ENCODE assay signal across 8 mouse cellular contexts in genomic region chr6:43685985-43686384, GRCm38 (mm10). TPM values are rescaled to one million over a fixed set of nuclear protein-coding genes. Genes with fewer than 3 reads are reported as not detected.
DNase-seq lines count a peak whose midpoint lies in the region; ATAC-seq and TF ChIP-seq lines count a peak whose summit lies in the region.

No protein-coding gene starts in this region.

- no peak overlapping the region for H3K27ac ChIP-seq in hindbrain, embryonic 11.5 days (ENCODE audit: low read depth, low read length)
- H3K27ac ChIP-seq in hindbrain, embryonic 10.5 days: no peak overlapping the region
- no peak overlapping the region for H3K27ac ChIP-seq in neural tube, embryonic 12.5 days
- H3K27ac ChIP-seq in forebrain, postnatal 0 days (ENCODE audit: low read depth, low read length): no peak overlapping the region
- H3K27ac ChIP-seq in stomach, postnatal 0 days (replicated peaks): no peak overlapping the region
- H3K27ac ChIP-seq in thymus, adult 2 months (ENCODE audit: control insufficient read depth, insufficient read depth, low read length): no peak overlapping the region

- no peak overlapping the region for H3K4me3 ChIP-seq in hindbrain, embryonic 11.5 days (ENCODE audit: low read depth, low read length)
- H3K4me3 ChIP-seq in hindbrain, embryonic 10.5 days: no peak overlapping the region
- no peak overlapping the region for H3K4me3 ChIP-seq in neural tube, embryonic 12.5 days
- no peak overlapping the region for H3K4me3 ChIP-seq in forebrain, postnatal 0 days (ENCODE audit: low read depth, low read length)
- no peak overlapping the region for H3K4me3 ChIP-seq in stomach, postnatal 0 days (ENCODE audit: low read depth, low read length)
- no peak overlapping the region for H3K4me3 ChIP-seq in thymus, adult 2 months (ENCODE audit: control insufficient read depth, insufficient read depth, low read length)

- no peak for TF ChIP-seq EP300 in stomach, postnatal 0 days (optimal IDR thresholded peaks at IDR 0.05)

- DNase-seq in hindbrain, embryonic 11.5 days (ENCODE audit: low spot score): peak; percentile 47
- DNase-seq in hindbrain, embryonic 10.5 days (ENCODE audit: low spot score): no peak
- DNase-seq in neural tube, embryonic 10.5 days (ENCODE audit: extremely low spot score, low spot score): no peak
- peak; percentile 79 for DNase-seq in forebrain, postnatal 0 days
- DNase-seq in stomach, postnatal 0 days (ENCODE audit: low spot score): no peak
- DNase-seq in thymus, adult 2 months: no peak
- DNase-seq in T-cell, adult 2 months (ENCODE audit: low spot score): no peak

- WGBS in hindbrain, embryonic 11.5 days: 47% methylated on average over 2 of the region's 2 CpGs
- WGBS in hindbrain, embryonic 10.5 days: 50% methylated on average over 2 of the region's 2 CpGs
- 47% methylated on average over 2 of the region's 2 CpGs for WGBS in neural tube, embryonic 12.5 days
- 47% methylated on average over 2 of the region's 2 CpGs for WGBS in forebrain, postnatal 0 days
- WGBS in stomach, postnatal 0 days: 44% methylated on average over 2 of the region's 2 CpGs
- WGBS in thymus, adult 2 months: 49% methylated on average over 2 of the region's 2 CpGs

- H3K4me1 ChIP-seq in hindbrain, embryonic 11.5 days (replicated peaks; ENCODE audit: control insufficient read depth, insufficient read depth, low read length): no peaks in the 10 kb centered on the region
- H3K4me1 ChIP-seq in hindbrain, embryonic 10.5 days (replicated peaks): no peaks in the 10 kb centered on the region
- H3K4me1 ChIP-seq in neural tube, embryonic 12.5 days: no peaks in the 10 kb centered on the region
- H3K4me1 ChIP-seq in forebrain, postnatal 0 days (ENCODE audit: insufficient read depth): no peaks in the 10 kb centered on the region
- no peaks in the 10 kb centered on the region for H3K4me1 ChIP-seq in stomach, postnatal 0 days (replicated peaks; ENCODE audit: control insufficient read depth, insufficient read depth)
- no peaks in the 10 kb centered on the region for H3K4me1 ChIP-seq in thymus, adult 2 months (replicated peaks; ENCODE audit: control insufficient read depth, insufficient read depth, low read length)

- no peaks in the 10 kb centered on the region for H3K36me3 ChIP-seq in hindbrain, embryonic 11.5 days (ENCODE audit: control insufficient read depth, insufficient read depth, low read length)
- no peaks in the 10 kb centered on the region for H3K36me3 ChIP-seq in hindbrain, embryonic 10.5 days
- no peaks in the 10 kb centered on the region for H3K36me3 ChIP-seq in neural tube, embryonic 12.5 days
- H3K36me3 ChIP-seq in forebrain, postnatal 0 days (ENCODE audit: insufficient read depth): no peaks in the 10 kb centered on the region
- no peaks in the 10 kb centered on the region for H3K36me3 ChIP-seq in stomach, postnatal 0 days (ENCODE audit: control insufficient read depth, insufficient read depth, low read length)
- no peaks in the 10 kb centered on the region for H3K36me3 ChIP-seq in thymus, adult 2 months (ENCODE audit: control insufficient read depth, insufficient read depth, low read length)

- H3K9me3 ChIP-seq in hindbrain, embryonic 11.5 days (ENCODE audit: control insufficient read depth, low read length): no peaks in the 10 kb centered on the region
- H3K9me3 ChIP-seq in hindbrain, embryonic 10.5 days: no peaks in the 10 kb centered on the region
- no peaks in the 10 kb centered on the region for H3K9me3 ChIP-seq in neural tube, embryonic 12.5 days
- no peaks in the 10 kb centered on the region for H3K9me3 ChIP-seq in forebrain, postnatal 0 days (ENCODE audit: low read length)
- no peaks in the 10 kb centered on the region for H3K9me3 ChIP-seq in stomach, postnatal 0 days (ENCODE audit: control insufficient read depth, low read length)

- no peak overlapping the region for H3K4me2 ChIP-seq in hindbrain, embryonic 11.5 days (replicated peaks; ENCODE audit: low read depth, low read length)
- H3K4me2 ChIP-seq in neural tube, embryonic 12.5 days (replicated peaks): no peak overlapping the region
- no peak overlapping the region for H3K4me2 ChIP-seq in forebrain, postnatal 0 days (ENCODE audit: low read depth)
- no peak overlapping the region for H3K4me2 ChIP-seq in stomach, postnatal 0 days (replicated peaks; ENCODE audit: low read depth)

- TF ChIP-seq POLR2A in thymus, adult 2 months (IDR thresholded peaks at IDR 0.05; ENCODE audit: control insufficient read depth, extremely low read depth, insufficient read depth, low read length, poor library complexity): no peak

- H3K9ac ChIP-seq in hindbrain, embryonic 11.5 days (ENCODE audit: low read depth, low read length): no peak overlapping the region
- no peak overlapping the region for H3K9ac ChIP-seq in neural tube, embryonic 12.5 days
- no peak overlapping the region for H3K9ac ChIP-seq in forebrain, postnatal 0 days
- no peak overlapping the region for H3K9ac ChIP-seq in stomach, postnatal 0 days (ENCODE audit: low read length)

- peak; percentile 79 for TF ChIP-seq CTCF in forebrain, postnatal 0 days (IDR thresholded peaks at IDR 0.05; ENCODE audit: low read depth)
- peak; percentile 84 for TF ChIP-seq CTCF in stomach, postnatal 0 days (IDR thresholded peaks at IDR 0.05; ENCODE audit: low read depth)
- TF ChIP-seq CTCF in thymus, adult 2 months (IDR thresholded peaks at IDR 0.05; ENCODE audit: borderline replicate concordance, control insufficient read depth, extremely low read depth, insufficient read depth, low read length, poor library complexity): no peak

- H3K27me3 ChIP-seq in hindbrain, embryonic 11.5 days (ENCODE audit: control insufficient read depth, insufficient read depth, low read length): no peaks in the 10 kb centered on the region
- no peaks in the 10 kb centered on the region for H3K27me3 ChIP-seq in hindbrain, embryonic 10.5 days (ENCODE audit: insufficient read depth, poor library complexity, severe bottlenecking)
- no peaks in the 10 kb centered on the region for H3K27me3 ChIP-seq in neural tube, embryonic 12.5 days (replicated peaks)
- H3K27me3 ChIP-seq in forebrain, postnatal 0 days (ENCODE audit: insufficient read depth, low read length): no peaks in the 10 kb centered on the region
- H3K27me3 ChIP-seq in stomach, postnatal 0 days (ENCODE audit: control insufficient read depth, insufficient read depth, low read length): no peaks in the 10 kb centered on the region
- H3K27me3 ChIP-seq in thymus, adult 2 months (ENCODE audit: control insufficient read depth, insufficient read depth, low read length): no peaks in the 10 kb centered on the region

- ATAC-seq in hindbrain, embryonic 11.5 days (ENCODE audit: low FRiP score): peak; percentile 79; the same call in 1 of the 2 replicates
- ATAC-seq in neural tube, embryonic 12.5 days (ENCODE audit: low FRiP score, low read depth): peak; percentile 75
- peak; percentile 88 for ATAC-seq in forebrain, postnatal 0 days
- no peak for ATAC-seq in stomach, postnatal 0 days (ENCODE audit: low FRiP score, low TSS enrichment)

RNA-seq across cellular contexts. Expression of gene Tpk1, which starts 19.9 kb away (rescaled TPM):
- polyA plus RNA-seq in hindbrain, embryonic 11.5 days (2014; fragmentation: Nextera tagmentation; extraction: Ambion mirVana): 5.2 and 6.5 TPM in 2 replicates
- 4.3 and 5.5 TPM in 2 replicates for polyA plus RNA-seq in hindbrain, embryonic 10.5 days (2016; fragmentation: Nextera tagmentation; extraction: Ambion mirVana)
- 5.7 and 6.1 TPM in 2 replicates for polyA plus RNA-seq in neural tube, embryonic 12.5 days (2016; fragmentation: Nextera tagmentation; extraction: Ambion mirVana)
- 4.5 and 4.7 TPM in 2 replicates for total RNA-seq in forebrain, postnatal 0 days (2014; rRNA removed)
- 4.5 and 5.0 TPM in 2 replicates for polyA plus RNA-seq in forebrain, postnatal 0 days (2015; fragmentation: Nextera tagmentation; extraction: Ambion mirVana)
- polyA plus RNA-seq in stomach, postnatal 0 days (2015; fragmentation: Nextera tagmentation; extraction: Ambion mirVana): 21.4 and 21.5 TPM in 2 replicates
- polyA plus RNA-seq in thymus, adult 2 months (2012; rRNA removed): 3.2 and 3.5 TPM in 2 replicates

Comparison
In these comparisons a context has a peak if more than half of its experiments do, and no peak if none do; other contexts are left out.
1. DNase-seq: peak in hindbrain, embryonic 11.5 days (single experiment) and forebrain, postnatal 0 days (single experiment); none in hindbrain, embryonic 10.5 days (single experiment), neural tube, embryonic 10.5 days (single experiment), stomach, postnatal 0 days (single experiment), thymus, adult 2 months (single experiment) and T-cell, adult 2 months (single experiment).